Mouse (Mus musculus): Measurements from ENCODE around the gene Hpf1.

DNA sequence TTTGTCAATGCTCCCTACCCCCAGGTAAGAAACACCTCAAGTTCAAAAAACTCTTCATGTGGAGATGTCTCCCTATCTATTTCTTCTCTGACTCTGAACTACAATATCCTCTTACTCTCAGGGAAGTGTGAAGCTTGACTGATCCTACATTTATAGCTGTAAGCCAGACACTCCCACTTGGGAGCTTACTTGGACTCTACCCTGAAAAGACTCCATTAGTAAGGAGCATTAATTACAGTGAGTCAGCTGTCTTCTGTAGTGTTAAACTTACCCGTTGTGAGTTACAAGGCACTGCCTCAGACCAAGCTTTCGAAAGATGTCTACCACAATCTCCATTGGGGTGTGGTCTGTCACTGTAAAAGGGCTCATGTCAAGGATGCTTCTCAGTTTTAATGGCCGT lies 28.9 kb downstream of the Hpf1 start:
- TF ChIP-seq POLR2A (IDR thresholded peaks at IDR 0.05; ENCODE audit: borderline replicate concordance, control insufficient read depth, low read depth, low read length) (no peak), CTCF (IDR thresholded peaks at IDR 0.05; ENCODE audit: control insufficient read depth, insufficient read depth, low read length) (no peak)

Measured in bone marrow, adult 2 months (tissue).